Mouse (Mus musculus) left cerebral cortex, postnatal 4 days (tissue): Measurements from ENCODE around the gene Nit2. TPM values are rescaled to one million over a fixed set of nuclear protein-coding genes. Genes with fewer than 3 reads are reported as not detected.
A peak's percentile ranks its signal among the peaks of the same experiment; 100 is the strongest.

ENCODE experiments used
- DNase-seq: peaks from one replicate; pipeline ENCODE4 v3.0.0-alpha.2; 2022
- intact Hi-C: fragments of 180-260 bp; cut with DNase I; formaldehyde crosslinking; loops from one replicate; pipeline ENCODE4 v1.15.1; 2025
- total RNA-seq, 2 experiments: library from RNA; stranded (reverse); gene quantifications; 2 replicates each; pipeline ENCODE4 v1.2.3; 2021

Gene Nit2
- total RNA-seq, 2 experiments from 2014 or later, result 22.9 to 26.6 TPM

- intact Hi-C loops, result no loop called here
- no peak for DNase-seq
Measured at GRCm38 (mm10) chr16:57163694-57164093, 3.4 kb downstream of the Nit2 start.

DNA sequence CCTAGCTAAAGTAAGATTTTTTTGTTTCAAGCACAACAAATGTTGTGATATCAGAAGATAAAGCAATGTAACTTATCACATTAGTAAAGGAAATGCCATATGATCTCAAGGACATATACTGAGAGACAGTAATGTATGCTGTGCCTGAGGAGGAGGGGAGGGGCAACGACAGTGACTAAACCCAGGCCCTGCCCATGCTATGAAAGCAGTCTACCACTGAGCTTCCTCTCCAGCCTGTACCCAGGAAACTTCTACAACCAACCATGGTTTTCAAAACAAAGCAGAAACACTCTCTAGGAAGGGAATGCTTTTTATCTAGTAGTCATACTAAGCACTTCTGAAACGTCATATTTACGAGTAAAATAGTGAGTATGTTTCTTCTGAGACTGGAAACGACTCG is 4.3 kb downstream of the Nit2 start:
- no peak for DNase-seq
- intact Hi-C loops, result no loop called here

DNA sequence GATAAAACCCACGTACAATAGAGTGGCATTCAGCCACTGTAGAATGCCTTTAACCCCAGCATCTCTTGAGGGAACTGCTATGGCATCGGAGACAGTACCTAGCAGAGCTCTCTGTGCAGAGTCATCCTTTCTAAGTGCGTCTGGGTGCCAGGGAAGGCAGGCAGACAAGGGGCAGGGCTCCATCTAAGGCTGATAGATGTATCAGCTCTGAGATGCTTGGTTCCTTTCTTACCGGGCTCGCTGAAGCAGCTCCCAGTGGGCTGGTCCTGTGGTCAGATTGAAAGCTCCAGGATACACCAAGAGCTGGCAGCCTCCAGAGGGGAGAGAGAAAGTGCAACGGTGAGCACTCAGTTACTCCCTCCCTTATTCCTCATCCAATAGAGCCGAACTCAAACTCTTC is 7.3 kb downstream of the Nit2 start:
- intact Hi-C loops, result no loop called here
- no peak for DNase-seq

DNA sequence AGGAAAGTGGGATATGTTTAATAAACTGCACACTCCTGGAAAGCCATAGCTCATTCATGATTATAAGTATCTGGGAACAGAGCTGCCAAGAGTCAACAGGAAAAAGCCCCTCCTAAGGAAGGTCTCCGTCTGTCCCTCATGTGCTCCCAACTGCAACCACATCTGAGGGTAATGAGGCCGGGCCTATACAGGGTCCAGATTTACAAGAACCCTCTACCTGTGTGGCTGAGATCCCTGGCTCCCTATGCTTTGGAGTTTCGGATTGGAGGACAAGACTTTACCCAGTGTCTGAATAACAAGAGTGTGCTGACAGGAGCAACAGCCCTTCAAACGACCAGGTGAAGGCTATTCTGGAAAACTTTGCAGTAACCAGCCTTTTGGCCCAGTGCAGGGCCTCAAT is 9.4 kb downstream of the Nit2 start:
- intact Hi-C loops, result no loop called here
- no peak for DNase-seq

- DNase-seq, result no peak
- intact Hi-C loops, result no loop called here
Measured at GRCm38 (mm10) chr16:57157076-57157475, 10.1 kb downstream of the Nit2 start.

DNA sequence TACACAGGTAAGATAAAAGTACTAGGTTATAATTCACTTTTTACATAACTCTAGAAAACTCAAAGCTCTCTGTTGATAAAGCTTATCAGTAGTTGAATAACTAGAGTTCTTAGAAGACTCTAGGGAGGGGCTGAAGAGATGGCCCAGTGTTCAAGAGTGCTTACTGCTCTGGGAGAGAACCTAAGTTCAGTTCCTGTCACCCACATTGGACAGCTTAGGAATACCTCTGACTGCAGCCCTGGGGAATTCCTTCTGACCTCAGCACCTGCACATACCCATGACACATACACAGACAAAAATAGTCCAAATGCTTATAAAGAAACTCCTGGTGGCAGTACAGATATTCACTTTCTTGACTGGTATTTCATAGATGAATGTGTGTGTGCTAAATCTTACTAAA is 11.2 kb downstream of the Nit2 start:
- no peak for DNase-seq
- intact Hi-C loops, result no loop called here

- intact Hi-C loops, result no loop called here
- DNase-seq, result no peak
Measured at GRCm38 (mm10) chr16:57151437-57151836, 15.7 kb downstream of the Nit2 start.

DNA sequence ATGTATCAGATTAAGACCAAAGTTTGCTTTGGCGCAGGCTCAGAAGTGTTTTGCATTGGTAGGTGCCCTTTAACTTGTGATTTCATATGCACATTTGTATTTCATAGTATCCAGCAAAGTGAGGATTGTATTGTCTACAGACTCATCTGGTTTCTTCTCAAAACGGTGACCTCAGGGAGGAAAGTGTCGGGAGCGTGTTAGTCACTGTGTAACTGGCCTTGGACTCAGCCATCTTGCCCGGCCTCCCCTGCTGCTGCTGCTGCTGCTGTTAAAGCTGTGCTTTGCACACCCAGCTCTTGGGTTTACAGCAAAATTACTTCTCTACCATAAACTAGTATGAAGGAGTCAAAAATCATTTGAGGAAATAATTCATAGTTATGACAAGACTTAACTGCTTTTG is 22.4 kb downstream of the Nit2 start:
- DNase-seq, result no peak
- intact Hi-C loops, result no loop called here

DNA sequence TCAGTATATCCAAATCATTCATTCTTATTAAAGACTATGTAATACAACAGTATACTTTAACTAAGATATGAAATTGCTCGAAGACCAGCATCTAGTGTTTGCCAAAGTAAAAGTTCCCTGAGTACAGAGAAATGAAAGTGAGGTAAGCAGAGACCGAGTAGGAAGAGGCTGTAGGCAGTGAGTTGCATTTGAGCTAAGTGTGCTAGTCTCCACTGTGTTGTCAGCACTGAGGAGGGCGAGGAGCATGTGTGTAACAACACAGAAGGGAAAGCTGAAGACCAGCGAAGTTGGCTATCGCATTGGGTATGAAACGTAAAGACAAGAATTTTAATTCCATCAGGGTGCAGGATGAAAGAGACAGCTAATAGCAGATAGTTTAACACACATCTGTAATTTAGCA is 33.5 kb downstream of the Nit2 start:
- no peak for DNase-seq
- intact Hi-C loops, result no loop called here

DNA sequence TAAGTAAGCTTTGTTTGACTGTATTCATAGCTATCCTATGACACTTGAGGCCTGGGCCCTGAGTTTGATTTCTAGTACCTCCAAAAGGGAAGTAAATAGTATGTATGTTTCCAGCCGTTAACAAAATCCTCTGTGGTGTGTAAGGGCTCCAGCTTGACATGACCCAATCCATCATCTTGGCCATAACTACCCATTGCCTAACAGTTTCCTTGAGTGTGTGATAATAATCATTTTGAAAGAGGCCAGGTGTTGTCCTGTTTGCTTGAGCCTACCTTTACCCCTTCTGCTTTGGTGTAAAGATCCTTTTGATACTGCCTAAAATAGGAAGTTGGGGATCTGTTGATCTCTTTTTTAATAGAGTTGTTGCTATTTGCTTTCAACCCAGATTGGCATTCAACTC is 34.8 kb downstream of the Nit2 start:
- no peak for DNase-seq
- intact Hi-C loops, result no loop called here

DNA sequence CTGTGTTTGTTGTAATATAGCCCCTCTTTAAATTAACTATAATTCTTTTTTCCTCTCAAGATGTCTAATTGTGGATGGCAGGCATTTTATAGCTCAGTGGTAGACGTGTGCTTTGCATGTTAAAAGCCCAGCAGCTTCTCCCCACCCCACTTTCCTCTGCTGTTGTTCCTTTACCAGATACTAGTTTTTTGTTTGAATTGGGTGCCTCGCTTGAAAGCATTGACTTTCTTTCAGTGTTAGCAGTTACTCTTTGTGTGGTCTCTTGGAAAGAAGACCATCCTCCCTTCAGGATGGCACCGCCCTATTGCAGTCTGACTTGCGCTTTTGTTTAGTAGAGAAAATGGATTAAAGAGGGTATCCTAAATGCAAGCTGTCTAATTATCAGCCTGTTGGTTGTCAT is 35.6 kb downstream of the Nit2 start:
- DNase-seq, result no peak
- intact Hi-C loops, result no loop called here

- intact Hi-C loops, result no loop called here
- DNase-seq, result no peak
Measured at GRCm38 (mm10) chr16:57130752-57131400, 36.3 kb downstream of the Nit2 start.

GRCm38 (mm10) chr16:57127825-57128224 is 39.3 kb downstream of the Nit2 start:
- intact Hi-C loops, result no loop called here

DNA sequence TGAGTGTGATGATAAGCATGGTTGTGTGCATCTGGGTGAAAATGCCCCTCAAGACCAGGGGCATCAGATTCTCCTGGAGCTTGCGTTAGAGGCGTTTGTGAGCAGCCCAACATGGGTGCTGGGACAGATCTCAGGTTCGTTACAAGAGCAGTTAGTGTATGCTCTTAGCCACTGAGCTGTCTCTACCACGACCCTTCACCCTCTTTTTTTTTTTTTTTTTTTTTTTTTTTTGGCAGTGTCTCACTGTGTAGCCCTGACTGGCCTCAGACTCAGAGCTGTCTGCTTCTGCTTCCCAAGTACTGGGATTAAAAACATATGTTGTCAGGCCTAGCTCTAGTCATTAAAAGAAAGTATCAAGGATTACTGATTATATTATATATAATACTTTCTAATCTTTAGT is 40.9 kb downstream of the Nit2 start:
- DNase-seq, result no peak
- intact Hi-C loops, result no loop called here

More at GRCm38 (mm10) chr16:57127825-57128224, 39.3 kb downstream of the Nit2 start:
- no peak for DNase-seq

- intact Hi-C loops, result no loop called here
- DNase-seq, result no peak
Measured at GRCm38 (mm10) chr16:57122682-57123445, 44.3 kb downstream of the Nit2 start.

GRCm38 (mm10) chr16:57121816-57122415 is 45.2 kb downstream of the Nit2 start:
- intact Hi-C loops, result no loop called here
- DNase-seq, result peak; percentile 33

- intact Hi-C loops, result no loop called here
Measured at GRCm38 (mm10) chr16:57120913-57121815, 46.0 kb downstream of the Nit2 start, which contains the start of gene Tomm70a. TSS of gene Tomm70a (plus strand) at chr16:57121703.

GRCm38 (mm10) chr16:57117562-57117961 is 49.6 kb downstream of the Nit2 start:
- intact Hi-C loops, result no loop called here
- no peak for DNase-seq

More at GRCm38 (mm10) chr16:57120913-57121815, 46.0 kb downstream of the Nit2 start, which contains the start of gene Tomm70a:
- DNase-seq, result peak; percentile 94

DNA sequence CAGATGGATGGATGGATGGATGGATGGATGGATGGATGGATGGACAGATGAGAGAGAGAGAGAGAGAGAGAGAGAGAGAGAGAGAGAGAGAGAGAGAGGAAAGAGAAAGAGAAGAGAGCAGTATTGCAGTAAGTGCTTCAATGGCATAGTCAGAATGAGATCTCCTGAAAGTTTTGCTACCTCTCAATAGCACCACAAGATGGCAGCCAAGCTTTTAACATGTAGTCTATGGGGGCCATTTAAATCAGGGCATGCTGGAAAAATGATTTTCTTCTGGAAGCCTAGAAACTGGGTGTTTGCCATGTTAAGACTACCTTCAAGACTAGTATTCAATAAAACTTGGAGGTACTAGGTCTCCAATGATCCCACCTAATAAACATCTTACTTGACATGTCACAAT is 51.1 kb downstream of the Nit2 start:
- intact Hi-C loops, result no loop called here
- no peak for DNase-seq
